Mouse (Mus musculus): ENCODE results near the gene Tsc2. TPM values are rescaled to one million over a fixed set of nuclear protein-coding genes. Genes with fewer than 3 reads are reported as not detected.

Gene Tsc2
- total RNA-seq, 2 experiments from 2014 or later: 32.4 to 60.9 TPM

- ATAC-seq (ENCODE audit: poor library complexity, severe bottlenecking): no peak
Observed at GRCm38 (mm10) chr17:24579532-24579931, 52.9 kb downstream of the Tsc2 start.

GRCm38 (mm10) chr17:24573811-24574210, 58.6 kb downstream of the Tsc2 start:
- no peak for ATAC-seq (ENCODE audit: poor library complexity, severe bottlenecking)

GRCm38 (mm10) chr17:24572651-24573245, 59.7 kb downstream of the Tsc2 start:
- ATAC-seq (ENCODE audit: poor library complexity, severe bottlenecking): no peak

DNA sequence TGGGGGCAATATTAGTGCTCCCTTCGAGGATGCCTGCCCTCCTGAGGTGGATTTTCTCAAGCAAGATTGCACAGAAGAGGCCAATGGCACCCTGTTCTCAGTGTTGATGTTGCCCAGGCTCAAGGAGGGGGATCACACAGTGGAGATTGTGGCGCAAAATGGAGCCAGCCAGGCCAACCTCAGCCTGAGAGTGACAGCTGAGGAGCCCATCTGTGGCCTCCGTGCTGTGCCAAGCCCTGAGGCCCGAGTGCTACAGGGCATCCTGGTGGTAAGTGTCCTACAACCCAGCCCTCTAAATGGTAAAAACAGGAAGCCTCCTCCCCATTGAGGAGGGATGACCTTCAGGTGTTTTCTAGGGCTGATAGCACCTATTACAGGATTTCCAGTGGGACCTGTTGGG, 62.6 kb downstream of the Tsc2 start:
- no peak for ATAC-seq (ENCODE audit: poor library complexity, severe bottlenecking)

DNA sequence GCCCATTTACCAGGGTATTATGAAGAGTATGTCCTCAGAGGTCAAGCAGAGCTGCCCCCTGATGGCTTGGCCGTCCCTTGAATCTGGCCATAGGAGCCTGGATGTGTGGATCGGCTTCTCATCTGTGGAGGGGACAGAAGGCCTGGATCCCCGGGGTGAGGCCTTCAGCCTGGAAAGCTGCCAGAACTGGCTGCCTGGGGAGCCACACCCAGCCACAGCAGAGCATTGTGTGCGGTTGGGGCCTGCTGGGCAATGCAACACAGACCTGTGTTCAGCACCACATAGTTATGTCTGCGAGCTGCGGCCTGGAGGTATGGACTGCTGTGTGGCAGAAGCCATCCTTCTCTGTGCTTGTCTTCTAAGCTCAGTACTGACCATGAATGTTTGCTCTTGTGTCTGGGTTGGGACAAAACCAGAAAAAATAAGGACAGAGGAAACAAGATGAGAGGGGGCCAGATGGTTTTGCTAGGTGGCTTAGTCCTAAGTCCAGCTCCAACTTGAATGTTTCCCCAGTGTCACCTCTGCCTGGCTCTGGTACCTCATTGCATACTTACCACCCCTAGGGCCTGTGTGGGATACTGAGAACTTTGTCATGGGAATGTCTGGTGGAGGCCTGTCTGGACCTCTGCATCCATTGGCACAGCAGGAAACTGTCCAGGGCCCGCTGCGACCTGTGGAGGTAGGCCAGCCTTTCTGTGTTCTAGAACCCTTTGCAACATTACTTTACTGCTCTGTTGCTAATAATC, 65.2 kb downstream of the Tsc2 start:
- no peak; the same call in 1 of the 2 replicates for ATAC-seq (ENCODE audit: poor library complexity, severe bottlenecking)

GRCm38 (mm10) chr17:24565792-24566191, 66.6 kb downstream of the Tsc2 start:
- ATAC-seq (ENCODE audit: poor library complexity, severe bottlenecking): no peak

GRCm38 (mm10) chr17:24565092-24565491, 67.3 kb downstream of the Tsc2 start:
- no peak for ATAC-seq (ENCODE audit: poor library complexity, severe bottlenecking)

- no peak for ATAC-seq (ENCODE audit: poor library complexity, severe bottlenecking)
Observed at GRCm38 (mm10) chr17:24564422-24564821, 68.0 kb downstream of the Tsc2 start.

DNA sequence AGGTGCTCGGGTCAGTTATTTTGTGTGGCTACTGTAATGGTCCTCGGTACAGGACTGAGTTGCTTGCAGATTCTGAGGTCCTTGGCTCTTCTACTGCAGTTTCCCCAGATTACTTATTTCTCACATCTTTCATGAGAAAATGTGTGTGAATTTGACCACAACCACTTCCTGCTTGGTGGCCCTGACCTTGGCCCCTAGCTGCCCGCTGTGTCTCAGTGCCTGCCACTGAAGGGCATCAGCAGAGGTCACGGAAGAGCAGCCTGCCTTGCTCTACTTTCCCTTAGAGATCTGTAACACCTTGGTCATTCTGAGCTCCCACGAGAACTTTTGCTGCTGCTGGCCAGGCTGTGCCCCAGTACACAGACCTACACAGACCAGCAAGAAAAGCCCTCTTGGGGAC, 68.8 kb downstream of the Tsc2 start:
- ATAC-seq (ENCODE audit: poor library complexity, severe bottlenecking): peak; percentile 72

DNA sequence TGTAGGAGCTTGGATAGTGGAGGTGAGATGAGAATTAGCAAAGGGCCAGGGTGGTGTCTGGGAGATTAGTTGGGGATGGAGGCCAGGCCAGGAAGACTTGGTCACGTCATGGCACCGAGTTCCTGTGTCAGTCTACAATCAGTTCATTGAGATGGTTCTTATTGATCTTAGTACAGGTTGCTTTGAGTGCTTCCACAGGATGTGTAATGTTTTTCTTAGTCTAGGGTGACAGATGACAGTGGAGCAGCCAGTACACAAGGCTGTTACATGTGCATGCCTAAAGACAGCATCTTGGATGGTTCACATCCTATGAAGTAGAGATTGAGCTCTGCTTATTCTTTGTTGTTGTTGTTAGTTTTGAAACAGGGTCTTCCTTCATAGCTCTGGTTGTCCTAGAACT, 70.8 kb downstream of the Tsc2 start:
- no peak for ATAC-seq (ENCODE audit: poor library complexity, severe bottlenecking)

GRCm38 (mm10) chr17:24560301-24561028, 72.0 kb downstream of the Tsc2 start:
- ATAC-seq (ENCODE audit: poor library complexity, severe bottlenecking): no peak

- ATAC-seq (ENCODE audit: poor library complexity, severe bottlenecking): no peak
Observed at GRCm38 (mm10) chr17:24559146-24559545, 73.3 kb downstream of the Tsc2 start.

DNA sequence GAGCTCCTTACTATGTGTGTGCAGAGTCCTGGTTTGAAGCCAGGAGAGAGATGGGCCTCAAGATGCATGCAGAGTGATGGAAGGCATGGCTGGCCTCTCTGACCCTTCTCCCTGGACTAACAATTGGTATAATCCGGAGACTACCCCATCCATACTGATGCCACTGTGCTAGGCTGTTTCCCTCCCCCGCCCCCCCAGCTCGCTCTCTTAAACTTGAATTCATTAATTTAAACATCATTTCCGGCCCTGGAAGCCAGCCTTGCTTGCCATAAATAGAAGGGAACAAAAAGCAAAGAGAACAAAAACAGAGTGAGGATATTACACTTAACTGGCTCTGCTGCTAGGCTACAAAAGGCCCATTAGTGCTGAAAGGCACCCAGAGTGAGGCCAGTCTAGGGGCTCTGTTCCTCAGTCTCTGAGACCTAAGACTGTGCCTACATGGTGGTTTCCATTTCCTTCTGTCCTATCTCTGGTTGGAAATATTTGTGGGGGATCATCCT, 73.8 kb downstream of the Tsc2 start:
- no peak for ATAC-seq (ENCODE audit: poor library complexity, severe bottlenecking)

- no peak for ATAC-seq (ENCODE audit: poor library complexity, severe bottlenecking)
Observed at GRCm38 (mm10) chr17:24557091-24557490, 75.3 kb downstream of the Tsc2 start.

GRCm38 (mm10) chr17:24551050-24551444, 81.4 kb downstream of the Tsc2 start:
- ATAC-seq (ENCODE audit: poor library complexity, severe bottlenecking): no peak

DNA sequence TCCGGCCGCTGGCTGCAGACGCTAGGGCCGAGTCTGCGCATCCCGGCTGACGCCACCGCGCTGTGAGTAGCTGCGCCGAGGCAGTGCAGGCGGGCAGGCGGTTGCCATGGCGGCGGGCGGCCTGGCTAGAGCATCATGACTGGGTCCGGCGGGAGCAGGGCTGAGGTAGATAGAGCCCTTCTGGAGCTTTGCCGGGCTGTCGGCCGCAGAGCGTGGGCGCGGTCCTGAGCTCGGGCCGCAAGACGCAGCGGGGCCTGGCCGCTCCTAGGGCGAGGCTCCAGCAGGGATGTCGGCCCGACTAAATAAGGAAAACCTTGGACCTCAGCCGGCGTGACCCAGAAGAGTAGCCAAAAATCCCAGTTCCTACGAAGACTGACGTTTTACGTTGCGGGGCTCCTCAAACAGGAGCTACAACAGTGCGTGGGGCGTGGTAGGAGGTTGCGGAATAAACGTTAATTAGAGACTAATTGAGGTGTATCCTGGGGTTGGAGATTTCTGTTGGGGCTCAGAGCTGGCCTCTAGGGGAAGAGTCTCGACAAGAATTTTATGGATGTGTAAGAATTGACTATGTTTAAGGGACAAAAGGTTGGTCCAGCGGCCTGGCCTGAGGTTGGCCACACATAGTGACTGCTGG, 81.9 kb downstream of the Tsc2 start:
- ATAC-seq (ENCODE audit: poor library complexity, severe bottlenecking): peak; percentile 19

DNA sequence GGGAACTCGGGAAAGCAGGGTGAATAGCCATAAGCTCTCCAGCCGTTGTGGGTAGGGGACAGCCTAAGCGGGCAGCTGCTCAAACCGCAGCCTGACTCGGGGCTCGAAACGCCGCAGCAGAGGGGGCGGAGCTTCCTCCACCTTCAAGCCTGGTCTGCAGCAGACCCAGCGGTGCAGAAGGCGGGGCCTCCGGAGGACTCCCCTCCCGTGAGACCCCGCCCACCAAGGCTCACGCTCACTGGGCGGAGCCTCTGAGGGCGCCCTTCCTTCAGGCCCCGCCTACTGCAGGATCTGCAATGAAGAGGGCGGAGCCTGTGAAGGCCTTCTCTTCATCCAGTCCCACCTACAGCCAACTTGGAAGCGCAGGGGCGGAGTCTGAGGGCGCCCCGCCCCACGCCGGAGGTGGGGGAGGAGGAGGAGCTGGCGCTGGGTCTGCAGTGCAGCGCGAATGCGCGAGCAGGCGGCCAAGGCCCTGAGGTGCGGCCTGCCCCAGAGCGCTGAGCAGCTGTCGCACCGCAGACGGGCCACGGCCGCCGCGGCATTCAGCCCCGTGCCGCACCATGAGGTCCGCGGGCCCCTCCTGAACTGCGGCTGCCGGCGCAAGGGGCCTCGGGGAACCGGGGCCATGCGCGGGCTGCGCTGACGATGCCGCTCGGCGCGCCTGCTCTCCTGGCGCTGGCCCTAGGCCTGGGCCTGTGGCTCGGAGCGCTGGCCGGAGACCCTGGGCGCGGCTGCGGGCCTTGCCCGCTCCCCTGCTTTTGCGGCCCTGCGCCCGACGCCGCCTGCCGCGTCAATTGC, 82.6 kb downstream of the Tsc2 start, which contains the start of gene Pkd1:
TSS of gene Pkd1 (plus strand) at position 217 of the 798 bp plus-strand sequence.
- ATAC-seq (ENCODE audit: poor library complexity, severe bottlenecking): peak; percentile 94

DNA sequence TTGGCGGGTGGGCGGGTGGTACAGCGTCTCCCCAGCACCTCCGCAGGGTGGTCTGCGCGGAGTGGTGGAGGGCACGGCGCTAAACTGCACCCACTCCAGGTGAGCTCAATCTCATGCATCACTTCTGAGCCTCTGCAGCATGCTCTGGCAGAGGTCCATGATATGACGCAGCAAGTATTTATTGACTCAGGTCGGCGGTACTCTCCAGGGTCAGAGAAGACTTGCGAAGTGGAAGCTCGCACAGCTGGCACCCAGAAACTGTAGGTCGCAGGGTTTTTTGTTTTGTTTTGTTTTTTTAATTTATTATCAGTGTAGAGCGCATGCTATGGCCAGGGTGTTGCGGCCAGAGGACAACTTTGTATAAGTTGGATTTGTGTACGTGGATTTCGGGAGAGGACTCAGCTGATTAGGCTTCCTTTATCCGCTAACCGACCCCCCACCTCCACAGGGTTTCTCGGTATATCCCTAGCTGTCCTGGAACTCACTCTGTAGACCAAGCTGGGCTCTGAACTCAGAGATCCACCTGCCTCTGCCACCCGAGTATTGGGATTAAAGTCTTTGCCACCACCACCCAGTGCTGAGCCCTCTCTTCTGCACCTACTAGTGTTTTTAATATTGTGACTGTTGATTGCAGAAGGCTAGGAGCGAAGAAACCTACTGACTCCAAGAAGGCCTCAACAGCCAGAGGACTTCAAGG, 83.4 kb downstream of the Tsc2 start:
- peak; percentile 26 for ATAC-seq (ENCODE audit: poor library complexity, severe bottlenecking)

- ATAC-seq (ENCODE audit: poor library complexity, severe bottlenecking): no peak
Observed at GRCm38 (mm10) chr17:24548435-24548834, 84.0 kb downstream of the Tsc2 start.

- ATAC-seq (ENCODE audit: poor library complexity, severe bottlenecking): no peak
Observed at GRCm38 (mm10) chr17:24546234-24546633, 86.2 kb downstream of the Tsc2 start.

Measured in megakaryocyte, adult 5-6 weeks (primary cell).